Mouse (Mus musculus) embryonic facial prominence, embryonic 15.5 days (tissue): ENCODE measurements around the gene Foxp4. TPM values are rescaled to one million over a fixed set of nuclear protein-coding genes. Genes with fewer than 3 reads are reported as not detected.
"Not testable (repeated sequence)": the region's sequence is repeated elsewhere in the genome, so short reads cannot be mapped to it uniquely, and the experiment has no call there.

Source experiments
- ATAC-seq: fragments of 200-750 bp; cut with Nextera tagmentation; 2 replicates; pipeline ENCODE4 v1.8.0; 2017; ENCODE audit warnings: low read depth, moderate TSS enrichment; ENCODE audit not compliant: insufficient number of reproducible peaks, low FRiP score, low TSS enrichment
- H3K27ac ChIP-seq: fragments of 300-500 bp; sonication (generic); replicated peaks from 2 replicates; pipeline ENCODE4 v1.5.1; 2015; ENCODE audit warnings: mild to moderate bottlenecking, inconsistent platforms
- H3K27me3 ChIP-seq: fragments of 300-500 bp; sonication (generic); 2 replicates; pipeline ENCODE4 v1.6.1; 2015; ENCODE audit warnings: inconsistent platforms
- H3K36me3 ChIP-seq: fragments of 300-500 bp; sonication (generic); 2 replicates; pipeline ENCODE4 v1.6.1; 2015; ENCODE audit warnings: mild to moderate bottlenecking, inconsistent platforms
- H3K4me1 ChIP-seq: fragments of 300-500 bp; sonication (generic); 2 replicates; pipeline ENCODE4 v1.6.1; 2015; ENCODE audit warnings: inconsistent platforms
- H3K4me2 ChIP-seq: fragments of 300-500 bp; sonication (generic); replicated peaks from 2 replicates; pipeline ENCODE4 v1.6.1; 2015; ENCODE audit warnings: mild to moderate bottlenecking, inconsistent platforms
- H3K4me3 ChIP-seq: fragments of 300-500 bp; sonication (generic); replicated peaks from 2 replicates; pipeline ENCODE4 v1.5.1; 2015; ENCODE audit warnings: mild to moderate bottlenecking, inconsistent platforms
- H3K9ac ChIP-seq: fragments of 300-500 bp; sonication (generic); 2 replicates; pipeline ENCODE4 v1.6.1; 2015; ENCODE audit warnings: inconsistent platforms
- H3K9me3 ChIP-seq: fragments of 300-500 bp; sonication (generic); replicated peaks from 2 replicates; pipeline ENCODE4 v1.6.1; 2016; ENCODE audit warnings: inconsistent platforms
- WGBS: fragments of 180-500 bp; shearing (Covaris S2); methylation state at CpG from one replicate; pipeline ENCODE4 v1.1.7; 2015; 5-methylcytosine and 5-hydroxymethylcytosine counted together
- polyA plus RNA-seq: library from polyadenylated mRNA; unstranded; fragments of >200 nt; fragmentation: Nextera tagmentation; extraction: Ambion mirVana; gene quantifications from 2 replicates; pipeline ENCODE4 v1.2.1, GENCODE M21; 2015

Foxp4 gene
- polyA plus RNA-seq, 1 experiment from 2014 or later = 19.3 TPM

DNA sequence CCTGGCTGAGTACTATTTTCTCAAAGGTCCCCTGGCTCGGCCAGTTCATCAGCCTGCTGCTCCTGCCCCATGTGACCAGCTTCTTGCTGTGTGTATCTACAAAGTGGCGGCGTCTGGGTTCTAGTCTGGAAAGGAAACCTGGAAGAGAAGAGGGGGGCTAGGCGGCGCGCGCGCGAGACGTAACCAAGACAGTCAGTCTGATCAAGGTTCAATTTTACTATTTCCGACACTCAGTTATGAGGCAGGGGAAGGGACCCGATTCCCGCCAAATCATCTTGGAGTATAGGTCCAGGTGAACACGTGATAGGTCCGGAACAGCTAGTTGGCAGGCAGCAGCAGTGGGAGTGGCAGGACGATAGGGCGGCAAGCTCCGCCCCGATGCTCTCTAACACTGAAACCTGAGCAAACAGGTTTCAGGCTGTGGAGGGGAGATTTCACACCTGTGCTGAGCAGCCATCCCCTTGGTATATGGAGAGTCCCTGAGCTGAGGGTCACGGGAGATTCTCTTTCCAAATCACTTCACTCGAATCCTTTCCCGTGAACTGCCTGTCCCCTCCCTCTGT, 72.6 kb downstream of the Foxp4 start:
- Histone ChIP-seq H3K4me2 (peak overlapping the region; percentile 46), H3K4me1 (peaks cover 11% of the 10 kb centered on the region), H3K9ac (0 out of 2 replicates have a peak overlapping the region, but pooled peaks have one; percentile 12), H3K4me3 (peak overlapping the region; percentile 23)
- not testable (repeated sequence) for H3K27ac ChIP-seq, H3K27me3 ChIP-seq, H3K9me3 ChIP-seq, H3K36me3 ChIP-seq
- ATAC-seq = peak; percentile 40; the same call in 1 of the 2 replicates
- 4% methylated on average over 22 of the region's 22 CpGs for WGBS

DNA sequence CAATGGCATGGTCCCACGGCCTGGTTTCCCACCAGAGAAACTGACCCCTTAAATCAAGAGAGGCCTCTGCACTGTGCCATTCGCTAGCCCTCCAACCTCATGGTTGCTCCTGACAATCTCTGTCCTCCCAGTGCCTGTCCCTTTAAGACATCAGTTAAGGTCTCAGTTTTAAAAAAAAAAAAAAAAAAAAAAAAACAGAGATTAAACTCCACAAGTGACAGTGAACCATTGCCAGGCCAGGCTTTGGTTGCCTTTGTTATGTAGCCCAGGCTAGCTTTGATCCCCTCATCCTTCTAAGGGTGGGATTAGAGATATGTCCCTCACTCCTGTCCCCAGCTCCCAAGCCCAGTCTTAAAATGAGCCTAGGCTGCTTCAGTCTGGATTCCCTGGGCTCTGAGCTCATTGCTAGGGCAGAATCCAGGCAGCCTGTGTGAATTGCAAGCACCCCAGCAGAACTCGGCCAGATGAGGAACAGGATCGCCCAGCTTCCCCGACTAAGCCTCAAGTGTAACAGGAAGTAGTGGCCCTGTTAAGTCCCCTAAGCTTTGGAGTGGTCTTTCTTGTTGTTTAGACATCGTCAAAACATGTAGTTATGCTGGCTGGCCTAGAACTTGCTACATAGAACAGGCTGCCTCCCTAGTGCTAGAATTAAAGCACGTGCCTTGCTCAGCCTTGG, 73.7 kb downstream of the Foxp4 start:
- Histone ChIP-seq H3K27ac (no peak overlapping the region), H3K4me2 (no peak overlapping the region), H3K9ac (no peak overlapping the region), H3K27me3 (no peaks in the 10 kb centered on the region), H3K4me1 (peaks cover 11% of the 10 kb centered on the region), H3K4me3 (no peak overlapping the region), H3K9me3 (no peaks in the 10 kb centered on the region), H3K36me3 (no peaks in the 10 kb centered on the region)
- 74% methylated on average over 7 of the region's 7 CpGs for WGBS
- no peak for ATAC-seq

DNA sequence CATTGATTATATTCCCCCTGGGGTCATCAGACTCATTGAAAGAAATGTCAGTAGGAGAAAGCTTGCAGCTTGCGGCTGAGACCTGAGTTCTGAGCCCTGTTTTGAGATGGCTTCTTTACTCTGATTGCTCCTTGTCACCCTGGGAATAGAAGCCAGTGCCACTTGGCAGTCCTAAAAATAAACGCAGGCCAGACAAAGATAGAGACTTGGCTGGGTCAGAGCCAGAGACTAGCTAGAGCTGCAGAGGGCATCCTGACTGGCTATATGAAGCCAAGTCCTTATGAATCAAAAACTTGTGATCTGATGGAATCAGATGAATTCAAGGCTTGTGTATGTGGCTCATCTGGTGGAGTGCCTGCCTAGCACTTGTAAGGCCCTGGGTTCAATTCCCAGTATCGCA, 74.4 kb downstream of the Foxp4 start:
- no peak overlapping the region for H3K9ac ChIP-seq
- no peak overlapping the region for H3K4me2 ChIP-seq
- H3K9me3 ChIP-seq = no peaks in the 10 kb centered on the region
- WGBS = 75% methylated on average over 3 of the region's 3 CpGs
- peaks cover 11% of the 10 kb centered on the region for H3K4me1 ChIP-seq
- no peak overlapping the region for H3K4me3 ChIP-seq
- H3K27me3 ChIP-seq = no peaks in the 10 kb centered on the region
- no peaks in the 10 kb centered on the region for H3K36me3 ChIP-seq
- no peak for ATAC-seq
- H3K27ac ChIP-seq = no peak overlapping the region

DNA sequence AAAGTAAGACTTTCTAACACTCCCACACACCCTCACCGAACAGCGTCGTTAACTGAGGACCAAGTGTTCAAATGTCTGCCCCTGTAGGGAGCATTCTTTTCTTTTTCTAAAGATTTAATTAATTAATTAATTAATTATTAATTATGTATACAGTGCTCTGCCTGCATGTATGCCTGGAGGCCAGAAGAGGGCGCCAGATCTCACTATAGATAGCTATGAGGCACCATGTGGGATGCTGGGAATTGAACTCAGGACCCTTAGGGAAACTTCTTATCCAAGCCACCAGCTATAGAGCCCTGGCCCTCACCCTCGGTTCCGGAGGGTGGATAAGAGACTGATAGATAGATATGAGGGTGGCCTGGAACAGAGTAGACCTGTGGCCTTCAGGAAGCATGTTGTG, 76.5 kb downstream of the Foxp4 start:
- H3K27me3 ChIP-seq = no peaks in the 10 kb centered on the region
- ATAC-seq = no peak; the same call in 1 of the 2 replicates
- 82% methylated on average over 6 of the region's 6 CpGs for WGBS

DNA sequence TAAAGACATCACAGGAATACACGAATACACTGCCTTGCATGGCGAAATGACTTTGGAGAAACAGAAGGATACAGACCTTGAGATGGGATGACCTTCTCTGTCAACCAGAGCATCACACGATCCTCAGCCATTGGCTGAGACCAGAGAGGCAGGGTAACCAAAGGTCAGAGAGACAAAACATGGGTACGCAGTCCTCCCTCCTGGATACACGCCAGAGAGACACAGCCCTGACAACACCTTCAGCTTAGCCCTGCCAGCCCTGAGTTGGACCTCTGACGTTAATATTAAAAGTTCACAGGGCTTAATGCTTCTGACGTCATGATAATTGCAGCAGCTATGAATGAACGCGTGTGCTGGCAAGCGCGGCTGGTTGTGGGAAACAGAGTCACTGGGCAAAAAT, 78.8 kb downstream of the Foxp4 start:
- 75% methylated on average over 11 of the region's 11 CpGs for WGBS
- no peak overlapping the region for H3K4me3 ChIP-seq
- H3K9ac ChIP-seq = no peak overlapping the region
- no peak overlapping the region for H3K4me2 ChIP-seq
- no peaks in the 10 kb centered on the region for H3K9me3 ChIP-seq
- no peaks in the 10 kb centered on the region for H3K27me3 ChIP-seq
- no peaks in the 10 kb centered on the region for H3K36me3 ChIP-seq
- no peak overlapping the region for H3K27ac ChIP-seq
- no peak for ATAC-seq
- peaks cover 7% of the 10 kb centered on the region for H3K4me1 ChIP-seq

More for the DNA sequence above, 76.5 kb downstream of the Foxp4 start:
- no peak overlapping the region for H3K4me2 ChIP-seq
- peaks cover 11% of the 10 kb centered on the region for H3K4me1 ChIP-seq
- no peak overlapping the region for H3K27ac ChIP-seq
- H3K9me3 ChIP-seq = no peaks in the 10 kb centered on the region
- no peaks in the 10 kb centered on the region for H3K36me3 ChIP-seq
- H3K4me3 ChIP-seq = no peak overlapping the region
- no peak overlapping the region for H3K9ac ChIP-seq

DNA sequence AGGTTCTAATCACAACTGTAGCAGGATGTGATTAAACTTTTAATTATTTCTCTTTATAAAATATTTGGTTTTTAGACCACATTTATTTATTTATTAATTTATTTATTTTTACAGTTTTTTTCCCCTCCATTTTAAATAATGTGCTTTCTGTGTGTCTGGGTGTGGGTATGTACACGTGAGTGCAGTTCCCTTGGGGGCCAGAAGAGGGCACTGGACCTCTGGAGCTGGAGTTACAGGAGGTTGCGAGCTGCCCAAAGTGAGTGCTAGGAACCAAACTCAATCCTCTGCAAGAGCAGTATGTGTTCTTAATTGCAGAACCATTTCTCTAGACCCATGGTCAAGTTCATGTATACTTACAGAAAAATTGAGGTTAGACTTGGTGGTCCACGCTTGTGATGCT, 81.0 kb downstream of the Foxp4 start:
- H3K9me3 ChIP-seq = no peaks in the 10 kb centered on the region
- H3K27ac ChIP-seq = no peak overlapping the region
- WGBS = 92% methylated on average over 3 of the region's 3 CpGs
- H3K4me1 ChIP-seq = peaks cover 7% of the 10 kb centered on the region
- H3K4me3 ChIP-seq = no peak overlapping the region
- no peaks in the 10 kb centered on the region for H3K27me3 ChIP-seq
- H3K9ac ChIP-seq = no peak overlapping the region
- no peak overlapping the region for H3K4me2 ChIP-seq
- no peaks in the 10 kb centered on the region for H3K36me3 ChIP-seq
- ATAC-seq = no peak

DNA sequence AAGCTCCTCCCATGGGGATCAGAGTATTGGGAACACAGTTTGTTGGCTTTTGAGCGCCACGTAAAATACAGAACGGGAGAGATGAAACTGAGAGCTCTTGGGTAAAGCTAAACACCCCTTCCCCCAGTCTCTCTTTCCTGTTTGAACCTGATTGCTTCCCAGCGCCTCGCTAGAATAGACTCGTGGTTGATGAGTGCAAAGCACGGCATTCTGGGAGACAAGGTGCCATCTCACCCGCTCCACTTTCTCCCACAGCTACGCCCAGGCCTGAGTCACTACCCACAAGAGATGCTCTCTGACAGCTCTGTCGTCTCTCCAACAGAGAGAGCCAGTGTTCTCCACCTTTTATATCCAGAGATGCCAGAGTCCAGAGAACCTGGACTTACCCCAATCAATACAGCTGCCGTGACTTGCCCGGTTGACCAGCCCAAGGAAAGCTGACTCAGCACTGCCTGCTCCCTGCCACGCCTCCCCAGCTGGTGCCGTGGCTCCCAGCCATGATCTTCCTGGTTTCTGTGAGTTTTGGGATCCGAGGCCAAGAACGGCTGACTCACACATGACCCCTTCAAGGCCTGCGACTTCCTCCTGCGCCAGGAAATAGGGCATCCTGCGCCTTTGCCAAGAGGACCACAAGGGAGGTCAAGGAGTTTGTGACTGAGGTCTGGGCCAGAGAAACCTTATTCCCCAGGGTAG, 82.4 kb downstream of the Foxp4 start:
- no peaks in the 10 kb centered on the region for H3K27me3 ChIP-seq
- WGBS = 61% methylated on average over 19 of the region's 19 CpGs
- no peak overlapping the region for H3K4me2 ChIP-seq

DNA sequence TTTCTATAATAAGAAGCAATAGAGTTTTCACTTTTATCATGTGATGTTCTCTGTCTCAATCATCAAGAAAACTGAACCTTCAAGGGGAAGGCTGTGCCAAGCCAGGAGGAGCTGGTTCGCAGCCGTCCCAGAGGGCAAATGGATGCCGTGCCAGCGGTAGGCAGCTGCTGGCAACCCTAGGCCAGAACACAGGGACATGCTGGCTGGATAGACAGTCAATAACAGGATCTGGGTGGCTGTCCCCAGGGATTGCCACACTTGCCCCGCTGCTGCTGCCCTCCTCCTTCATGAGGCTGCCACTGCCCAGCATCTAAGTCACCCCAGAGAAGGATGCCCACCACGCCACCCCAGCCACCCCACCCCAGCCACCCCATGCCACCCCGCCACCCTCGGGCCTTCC, 82.9 kb downstream of the Foxp4 start:
- ATAC-seq = no peak
- H3K9me3 ChIP-seq = no peaks in the 10 kb centered on the region
- H3K27me3 ChIP-seq = no peaks in the 10 kb centered on the region
- H3K4me2 ChIP-seq = no peak overlapping the region
- H3K9ac ChIP-seq = no peak overlapping the region
- H3K4me1 ChIP-seq = peaks cover 15% of the 10 kb centered on the region
- 89% methylated on average over 8 of the region's 8 CpGs for WGBS
- no peaks in the 10 kb centered on the region for H3K36me3 ChIP-seq
- no peak overlapping the region for H3K4me3 ChIP-seq
- no peak overlapping the region for H3K27ac ChIP-seq

More for the DNA sequence above, 82.4 kb downstream of the Foxp4 start:
- H3K27ac ChIP-seq = 0 out of 2 replicates have a peak overlapping the region, but pooled peaks have one; percentile 34
- H3K9ac ChIP-seq = no peak overlapping the region
- H3K4me1 ChIP-seq = peaks cover 15% of the 10 kb centered on the region
- ATAC-seq = no peak
- H3K9me3 ChIP-seq = no peaks in the 10 kb centered on the region
- no peaks in the 10 kb centered on the region for H3K36me3 ChIP-seq
- H3K4me3 ChIP-seq = no peak overlapping the region

DNA sequence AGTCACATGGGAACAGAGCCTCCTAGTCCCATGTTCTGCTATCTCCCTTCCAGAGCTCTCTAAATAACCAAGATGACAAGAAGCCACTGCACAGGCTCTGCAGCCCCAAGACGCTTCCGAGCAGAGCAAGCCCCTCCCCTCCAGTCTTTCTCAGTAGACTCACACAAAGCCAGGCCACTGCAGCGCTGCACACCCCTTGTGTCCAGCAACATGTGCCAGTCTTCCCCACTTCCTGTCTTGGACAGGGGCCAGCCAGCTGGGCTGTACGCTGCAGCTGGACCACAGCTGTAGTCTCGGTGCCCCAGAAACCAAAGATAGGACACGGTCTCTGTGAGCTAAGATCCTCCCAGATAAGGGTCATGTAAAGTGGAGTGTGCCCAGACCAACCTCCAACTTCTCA, 86.6 kb downstream of the Foxp4 start:
- no peak overlapping the region for H3K4me3 ChIP-seq
- no peaks in the 10 kb centered on the region for H3K36me3 ChIP-seq
- H3K27me3 ChIP-seq = no peaks in the 10 kb centered on the region
- peaks cover 27% of the 10 kb centered on the region for H3K4me1 ChIP-seq
- 27% methylated on average over 6 of the region's 6 CpGs for WGBS
- no peak overlapping the region for H3K4me2 ChIP-seq
- no peaks in the 10 kb centered on the region for H3K9me3 ChIP-seq
- H3K27ac ChIP-seq = no peak overlapping the region
- ATAC-seq = peak; percentile 13; the same call in 1 of the 2 replicates
- H3K9ac ChIP-seq = no peak overlapping the region

DNA sequence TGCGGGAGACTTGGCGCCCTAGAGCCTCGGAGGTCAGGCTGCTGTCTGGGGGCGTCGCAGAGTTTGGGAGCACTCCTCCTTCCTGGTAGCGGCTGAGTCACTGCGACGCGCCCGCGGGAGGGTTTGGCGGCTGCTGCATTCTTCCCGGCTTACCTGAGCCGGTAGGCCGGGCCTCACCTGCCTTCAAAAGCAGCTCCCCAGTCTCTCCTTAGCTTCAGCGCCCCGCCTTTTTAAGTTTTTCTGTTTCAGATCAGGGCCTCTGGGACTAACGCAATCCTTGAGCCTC, 90.0 kb downstream of the Foxp4 start, which contains the start of gene Mdfi:
Gene Mdfi, minus strand, starts transcription at position 210 of the 286 bp plus-strand sequence.
- H3K4me2 ChIP-seq = peak within 1 kb of the TSS; percentile 58
- H3K36me3 ChIP-seq = peaks cover 3% of the 10 kb centered on the region; the same call in 1 of the 2 replicates
- peak within 1 kb of the TSS; percentile 47 for H3K9ac ChIP-seq
- peak within 1 kb of the TSS; percentile 61 for H3K4me3 ChIP-seq
- no peaks in the 10 kb centered on the region for H3K27me3 ChIP-seq
- no peaks in the 10 kb centered on the region for H3K9me3 ChIP-seq
- H3K4me1 ChIP-seq = peaks cover 48% of the 10 kb centered on the region
- no peak for ATAC-seq
- peak within 1 kb of the TSS; percentile 83 for H3K27ac ChIP-seq
- 7% methylated on average over 18 of the region's 18 CpGs for WGBS

DNA sequence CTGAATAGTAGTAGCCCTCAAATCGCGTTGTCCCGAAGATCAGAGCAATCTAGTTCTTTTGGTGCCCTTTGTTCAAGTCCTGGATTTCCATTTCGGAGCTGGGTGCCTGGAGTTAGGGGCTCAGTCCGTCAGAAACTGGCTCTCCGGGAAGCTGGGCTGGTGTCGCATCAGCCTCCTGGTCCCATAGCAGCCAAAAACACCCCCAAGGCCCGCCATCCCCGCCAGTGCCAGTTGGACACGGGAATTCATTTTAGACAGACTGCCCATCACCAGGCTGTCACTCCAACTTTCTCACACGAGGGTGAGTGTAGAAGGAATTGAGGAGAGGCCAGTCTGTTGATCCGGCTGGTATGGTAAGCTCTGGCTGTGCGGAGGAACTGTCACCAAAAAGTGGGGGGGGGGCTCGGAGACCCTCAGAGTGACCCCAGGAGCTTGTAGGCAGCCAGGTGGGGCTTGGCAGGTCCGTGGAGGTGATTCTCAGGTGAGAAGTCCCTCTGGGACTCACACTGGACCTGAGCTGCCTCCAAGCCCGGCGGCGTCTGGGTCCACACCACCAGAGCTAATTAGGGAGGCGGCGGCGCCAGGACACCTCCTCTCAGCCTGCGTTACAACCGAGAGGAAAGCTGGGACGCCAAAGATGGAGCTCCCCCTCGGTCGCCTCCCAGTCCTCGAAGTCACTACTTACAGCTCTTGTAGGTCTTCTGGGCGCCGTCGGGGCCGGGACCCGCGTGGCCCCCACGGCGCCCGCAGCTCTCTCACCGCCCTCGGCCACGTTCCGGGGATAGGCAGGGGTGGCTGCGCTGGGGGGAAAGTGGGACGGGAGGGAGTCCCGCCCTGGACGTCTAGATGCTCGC, 90.6 kb downstream of the Foxp4 start:
- Histone ChIP-seq H3K4me1 (peaks cover 54% of the 10 kb centered on the region), H3K36me3 (peaks cover 6% of the 10 kb centered on the region; the same call in 1 of the 2 replicates), H3K9me3 (no peaks in the 10 kb centered on the region), H3K9ac (peak overlapping the region; percentile 47), H3K27ac (peak overlapping the region; percentile 83), H3K4me2 (peak overlapping the region; percentile 58), H3K4me3 (peak overlapping the region; percentile 61), H3K27me3 (no peaks in the 10 kb centered on the region)
- no peak for ATAC-seq
- WGBS = under 1% methylated on average over 45 of the region's 45 CpGs
